Mouse (Mus musculus): ENCODE data around the gene Hist2h2ab.

GRCm38 (mm10) chr3:96178427-96178826 lies 41.2 kb upstream of the Hist2h2ab start:
- TF ChIP-seq CTCF (IDR thresholded peaks at IDR 0.05; ENCODE audit: borderline replicate concordance, insufficient read depth, low read length) (no peak), POLR2A (IDR thresholded peaks at IDR 0.05; ENCODE audit: low read depth, low read length) (no peak)

Data from embryonic fibroblast, embryonic 13.5 days (primary cell).